Mouse (Mus musculus): ENCODE results near the gene Cuedc1. TPM values are rescaled to one million over a fixed set of nuclear protein-coding genes. Genes with fewer than 3 reads are reported as not detected.

Gene Cuedc1
- polyA plus RNA-seq, 1 experiment, result not detected

DNA sequence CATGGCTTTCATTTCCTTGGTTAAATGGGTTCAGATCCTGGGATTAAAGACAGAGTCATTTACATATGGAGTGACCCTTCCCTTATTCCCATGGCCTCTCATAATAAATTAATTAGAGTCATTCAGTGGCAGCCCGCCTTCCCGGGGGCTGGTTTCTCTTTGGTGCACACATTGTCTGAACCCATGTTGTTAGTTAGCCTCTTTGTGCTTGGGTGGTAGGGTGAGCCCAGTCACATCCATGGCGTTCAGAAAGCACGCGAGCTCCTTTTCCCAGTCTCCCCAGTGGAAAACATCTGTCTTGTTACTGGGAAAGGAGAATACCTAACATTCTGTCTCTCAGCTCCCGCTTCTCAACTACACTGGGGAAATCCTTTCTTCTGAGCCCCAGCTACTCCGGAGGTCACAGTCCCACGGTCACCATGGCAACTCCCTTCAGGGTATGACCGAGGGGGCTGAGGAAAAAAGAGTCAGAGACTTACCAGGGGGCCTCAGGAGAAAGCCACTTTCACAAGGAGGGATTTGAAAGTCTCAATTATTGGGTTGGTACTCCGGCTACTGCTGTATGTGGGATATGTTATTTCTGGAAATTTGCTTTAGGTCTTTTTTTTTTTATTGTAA is 143.0 kb downstream of the Cuedc1 start:
- no peak overlapping the region for H3K4me3 ChIP-seq (ENCODE audit: insufficient read depth, low read depth, low read length)
- TF ChIP-seq CTCF (IDR thresholded peaks at IDR 0.05; ENCODE audit: insufficient read depth, low read depth, low read length) (no peak), POLR2A (IDR thresholded peaks at IDR 0.05; ENCODE audit: insufficient read depth, low read depth, low read length) (no peak)
- 33% methylated on average over 10 of the region's 10 CpGs for WGBS
- peaks cover 7% of the 10 kb centered on the region; the same call in 1 of the 2 replicates for H3K4me1 ChIP-seq (ENCODE audit: control insufficient read depth, insufficient read depth, low read length)
- H3K27ac ChIP-seq (ENCODE audit: insufficient read depth, low read depth, low read length), result 0 out of 2 replicates have a peak overlapping the region, but pooled peaks have one; percentile 13

DNA sequence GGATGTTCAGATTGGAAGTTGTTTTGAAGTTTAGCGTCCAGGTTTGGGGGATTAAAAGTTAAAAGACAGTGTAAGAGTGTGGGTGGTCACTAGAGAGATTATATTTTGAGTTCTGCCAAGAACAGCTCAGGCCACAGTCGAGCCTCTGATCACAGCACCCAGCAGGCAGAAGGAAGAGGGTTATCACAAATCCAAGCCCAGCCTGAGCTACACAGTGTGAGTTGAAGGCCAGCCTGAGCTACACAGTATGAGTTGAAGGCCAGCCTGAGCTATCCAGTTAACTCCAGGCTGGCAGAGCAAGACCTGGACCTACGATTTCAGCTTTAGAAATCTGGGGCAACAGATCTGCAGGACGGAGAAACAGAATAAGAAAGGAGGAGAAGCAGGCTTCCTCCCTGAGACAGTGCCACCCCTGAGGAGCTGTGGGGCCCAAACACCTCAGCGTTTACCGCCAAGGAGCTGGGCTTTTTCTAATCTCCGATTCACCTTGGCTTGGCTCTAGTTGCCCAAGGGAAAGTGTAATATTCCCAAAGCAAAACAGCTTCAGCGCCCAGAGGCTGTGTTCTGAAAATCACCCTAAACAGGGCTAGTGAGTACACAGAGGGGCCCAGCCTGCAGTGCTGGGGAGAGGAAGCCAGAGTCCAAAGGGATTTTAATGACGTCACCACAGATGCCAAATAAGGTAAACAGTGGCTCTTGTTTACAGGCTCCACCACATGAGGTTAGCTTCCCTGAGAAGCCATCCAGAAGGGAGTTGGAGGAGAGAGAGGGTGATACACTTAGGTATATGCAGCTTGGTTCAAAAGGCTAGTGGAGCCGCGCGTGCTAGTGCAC is 143.8 kb downstream of the Cuedc1 start:
- no peak overlapping the region for H3K27ac ChIP-seq (ENCODE audit: insufficient read depth, low read depth, low read length)
- H3K4me1 ChIP-seq (ENCODE audit: control insufficient read depth, insufficient read depth, low read length), result peaks cover 7% of the 10 kb centered on the region; the same call in 1 of the 2 replicates
- WGBS, result 64% methylated on average over 12 of the region's 12 CpGs
- no peak for TF ChIP-seq CTCF (IDR thresholded peaks at IDR 0.05; ENCODE audit: insufficient read depth, low read depth, low read length)
- TF ChIP-seq POLR2A (IDR thresholded peaks at IDR 0.05; ENCODE audit: insufficient read depth, low read depth, low read length), result no peak
- H3K4me3 ChIP-seq (ENCODE audit: insufficient read depth, low read depth, low read length), result no peak overlapping the region

Other genes with a start within 250 kb of the Cuedc1 start
- gene Mks1, start 244.8 kb upstream of the Cuedc1 start, polyA plus RNA-seq (2012; ENCODE audit: insufficient read depth, insufficient read length, low replicate concordance, missing spikeins), result not detected in 2 replicates
- not detected in 2 replicates for gene Epx, start 222.5 kb upstream of the Cuedc1 start, polyA plus RNA-seq (2012; ENCODE audit: insufficient read depth, insufficient read length, low replicate concordance, missing spikeins)
- gene Olfr462, start 205.8 kb upstream of the Cuedc1 start, polyA plus RNA-seq (2012; ENCODE audit: insufficient read depth, insufficient read length, low replicate concordance, missing spikeins), result not detected in 2 replicates
- not detected in 2 replicates for gene Olfr463, start 200.7 kb upstream of the Cuedc1 start, polyA plus RNA-seq (2012; ENCODE audit: insufficient read depth, insufficient read length, low replicate concordance, missing spikeins)
- not detected in 2 replicates for gene Olfr464, start 177.1 kb upstream of the Cuedc1 start, polyA plus RNA-seq (2012; ENCODE audit: insufficient read depth, insufficient read length, low replicate concordance, missing spikeins)
- gene Dynll2, start 110.5 kb upstream of the Cuedc1 start, polyA plus RNA-seq (2012; ENCODE audit: insufficient read depth, insufficient read length, low replicate concordance, missing spikeins), result 187 and 444 TPM in 2 replicates
- gene Srsf1, start 50.7 kb upstream of the Cuedc1 start, polyA plus RNA-seq (2012; ENCODE audit: insufficient read depth, insufficient read length, low replicate concordance, missing spikeins), result 341 and 667 TPM in 2 replicates
- gene Vezf1, start 29.8 kb upstream of the Cuedc1 start, polyA plus RNA-seq (2012; ENCODE audit: insufficient read depth, insufficient read length, low replicate concordance, missing spikeins), result not detected in 2 replicates
- not detected in 2 replicates for gene Mrps23, start 106.3 kb downstream of the Cuedc1 start, polyA plus RNA-seq (2012; ENCODE audit: insufficient read depth, insufficient read length, low replicate concordance, missing spikeins)
- not detected in 2 replicates for gene Ccdc182, start 196.0 kb downstream of the Cuedc1 start, polyA plus RNA-seq (2012; ENCODE audit: insufficient read depth, insufficient read length, low replicate concordance, missing spikeins)